Mouse (Mus musculus) Muller cell, postnatal 12 days (primary cell): ENCODE data around the gene Cend1.

ENCODE experiments used
- DNase-seq: peaks from one replicate; pipeline ENCODE4 v3.0.0-alpha.2; 2015; ENCODE audit errors: inconsistent ontology term

Gene Cend1

DNA sequence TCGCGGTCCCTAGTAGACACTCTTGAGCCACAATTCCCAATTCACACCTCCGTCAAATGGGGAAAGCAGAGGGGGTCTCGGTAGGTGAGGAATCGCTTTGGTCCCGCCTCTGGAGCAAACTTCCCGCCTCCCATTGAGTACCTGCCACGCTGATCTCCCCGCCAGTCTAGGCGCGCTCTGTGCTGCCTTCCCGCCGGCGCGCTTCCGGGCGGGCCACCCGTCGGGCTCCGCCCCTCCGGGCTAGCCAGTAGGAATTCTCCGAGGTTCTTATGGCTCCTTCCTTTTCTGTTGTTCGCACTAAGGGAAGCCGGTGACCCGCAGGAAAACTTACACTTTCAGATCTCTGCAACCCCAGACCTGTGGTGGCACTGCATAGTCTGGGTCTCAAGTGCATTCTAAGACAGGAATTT is 14.5 kb upstream of the Cend1 start, which contains the start of gene Pidd1:
Gene Pidd1, minus strand, starts transcription at position 198 of the 410 bp plus-strand sequence.
- peak; percentile 84 for DNase-seq

DNA sequence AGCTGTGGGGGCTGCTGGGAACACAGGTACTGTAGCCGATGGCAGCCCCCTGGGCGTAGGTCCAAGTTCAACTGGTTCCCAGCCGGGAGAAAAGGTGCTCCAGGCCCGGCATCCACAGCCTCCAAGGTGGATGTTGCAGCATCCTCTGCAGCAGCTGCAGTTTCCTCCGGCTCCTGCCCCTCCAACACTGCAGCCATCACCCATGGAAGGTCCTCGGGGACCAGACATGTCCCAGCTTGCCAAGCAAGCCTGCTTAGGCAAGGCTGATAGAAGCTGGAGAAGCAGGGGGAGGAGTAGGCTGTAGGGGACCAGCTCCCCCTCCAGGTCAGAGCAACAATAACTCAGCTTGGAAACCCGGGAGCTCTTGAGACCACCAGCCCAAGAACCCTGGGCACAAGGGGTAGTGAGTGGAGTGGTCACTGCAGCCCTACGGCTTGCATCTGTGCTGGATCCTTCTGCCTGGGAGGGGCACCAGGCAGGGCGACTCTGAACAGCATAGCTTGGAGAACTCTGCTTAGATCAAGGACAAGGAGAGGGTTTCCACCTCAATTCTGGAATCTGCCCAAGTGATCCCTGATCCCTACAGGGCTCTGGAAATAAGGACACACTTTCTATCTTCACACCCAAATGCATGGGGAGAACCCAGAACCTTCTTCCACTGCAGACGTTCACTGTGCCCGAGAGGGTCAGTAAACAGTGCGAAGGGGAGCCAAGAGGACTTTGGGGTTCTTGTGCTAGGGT is 14.0 kb upstream of the Cend1 start:
- peak; percentile 69 for DNase-seq

DNA sequence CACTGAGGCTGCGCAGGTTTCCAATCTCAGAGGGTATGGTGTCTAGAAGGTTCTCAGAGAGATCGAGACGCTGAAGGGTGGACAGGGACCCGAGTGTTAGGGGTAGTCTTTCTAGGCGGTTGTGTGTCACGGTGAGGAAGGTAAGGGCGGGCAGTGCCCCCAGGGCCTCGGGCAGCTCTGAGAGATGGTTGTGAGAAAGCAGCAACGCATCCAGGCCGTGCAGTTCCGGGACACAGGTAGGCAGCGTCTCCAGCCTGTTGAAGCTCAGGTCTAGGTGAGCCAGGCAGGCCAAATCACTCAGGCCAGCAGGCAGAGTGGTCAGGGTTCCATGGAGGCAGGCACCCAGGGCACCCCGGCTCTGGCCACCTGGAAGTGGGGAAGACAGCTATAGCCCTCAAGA is 12.9 kb upstream of the Cend1 start:
- no peak for DNase-seq

DNA sequence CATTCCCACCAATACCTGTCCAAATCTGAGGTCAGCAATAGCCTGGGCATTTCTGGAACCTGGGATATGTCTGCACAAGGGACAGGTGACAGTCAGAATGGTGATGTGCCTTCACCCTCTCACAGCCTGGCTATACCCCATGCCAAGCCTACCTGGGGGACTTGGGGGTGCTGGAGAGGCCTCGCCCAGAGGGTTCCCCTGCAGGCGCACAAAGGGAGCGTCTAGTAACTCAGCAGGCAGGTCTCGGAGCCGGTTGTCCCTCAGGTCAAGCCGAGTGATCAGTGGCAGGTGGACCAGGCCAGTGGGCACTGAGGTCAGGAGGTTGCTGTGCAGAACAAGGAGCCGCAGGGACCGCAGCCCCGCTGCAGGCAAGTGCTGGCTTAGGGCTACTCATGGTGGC is 12.2 kb upstream of the Cend1 start:
- DNase-seq, result no peak

DNA sequence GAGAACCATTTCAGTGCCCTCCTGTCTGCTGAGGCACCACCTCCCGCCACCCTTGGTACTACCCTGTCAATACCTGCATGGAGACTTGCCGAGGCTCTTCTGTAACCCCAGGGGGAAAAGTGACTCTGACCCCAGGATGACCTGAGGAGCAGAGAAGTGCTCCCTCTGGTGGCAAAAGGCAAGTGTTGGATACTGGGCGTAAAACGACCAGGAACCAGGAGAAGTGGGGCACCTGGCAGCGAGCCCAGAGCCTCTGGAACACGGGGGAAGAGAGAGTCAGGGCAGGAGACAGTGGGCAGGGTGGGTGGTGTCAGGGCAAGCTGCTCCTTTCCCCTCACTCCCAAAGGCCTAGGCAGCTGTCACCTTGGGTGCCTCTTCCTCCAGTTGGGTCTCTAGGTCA is 11.3 kb upstream of the Cend1 start:
- DNase-seq, result peak; percentile 75

DNA sequence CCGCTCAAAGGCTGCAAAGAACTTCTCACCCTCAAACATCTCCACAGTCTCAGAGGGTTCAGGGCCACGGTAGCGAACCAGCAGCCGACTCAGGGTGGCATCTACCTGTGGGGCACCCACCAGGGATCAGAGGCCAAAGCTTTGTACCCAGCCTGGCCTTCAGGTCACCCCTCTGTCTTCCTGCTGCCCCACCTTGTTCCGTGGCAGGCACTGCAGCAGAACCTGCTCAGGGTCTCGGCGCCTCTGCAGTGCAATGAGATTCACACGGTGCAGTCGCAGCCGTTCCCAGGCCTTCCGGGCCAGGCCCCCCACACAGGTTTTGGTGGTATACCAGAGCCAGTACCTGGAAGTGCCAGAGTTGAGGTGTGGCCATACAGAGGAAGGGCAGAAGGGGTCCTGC is 10.5 kb upstream of the Cend1 start:
- DNase-seq, result no peak

DNA sequence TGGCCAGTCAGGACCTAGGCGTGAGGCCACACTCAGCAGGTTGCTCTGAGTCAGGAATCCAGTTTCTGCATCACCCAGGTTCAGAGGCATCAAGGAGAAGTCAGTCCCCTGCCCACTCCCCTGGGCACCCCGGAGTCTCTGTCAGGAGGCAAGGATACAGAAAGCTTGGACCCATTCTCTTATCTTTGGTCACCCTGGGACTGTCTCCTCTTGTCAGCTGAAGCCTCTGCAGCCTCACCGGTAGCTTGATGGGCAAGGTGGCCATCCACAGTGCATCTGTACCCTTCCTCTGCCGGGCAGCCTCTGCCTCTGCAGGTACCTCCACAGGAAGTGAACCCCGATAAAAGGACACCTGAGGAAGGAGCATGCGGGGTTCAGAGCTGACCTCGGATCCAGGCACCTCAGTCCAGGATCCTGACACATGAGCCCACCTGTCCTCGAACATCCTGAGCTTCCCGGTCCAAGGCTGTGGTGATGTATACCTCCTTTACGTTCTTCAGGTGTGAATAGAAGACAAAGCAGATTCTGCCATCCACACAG is 9.9 kb upstream of the Cend1 start:
- DNase-seq, result no peak

DNA sequence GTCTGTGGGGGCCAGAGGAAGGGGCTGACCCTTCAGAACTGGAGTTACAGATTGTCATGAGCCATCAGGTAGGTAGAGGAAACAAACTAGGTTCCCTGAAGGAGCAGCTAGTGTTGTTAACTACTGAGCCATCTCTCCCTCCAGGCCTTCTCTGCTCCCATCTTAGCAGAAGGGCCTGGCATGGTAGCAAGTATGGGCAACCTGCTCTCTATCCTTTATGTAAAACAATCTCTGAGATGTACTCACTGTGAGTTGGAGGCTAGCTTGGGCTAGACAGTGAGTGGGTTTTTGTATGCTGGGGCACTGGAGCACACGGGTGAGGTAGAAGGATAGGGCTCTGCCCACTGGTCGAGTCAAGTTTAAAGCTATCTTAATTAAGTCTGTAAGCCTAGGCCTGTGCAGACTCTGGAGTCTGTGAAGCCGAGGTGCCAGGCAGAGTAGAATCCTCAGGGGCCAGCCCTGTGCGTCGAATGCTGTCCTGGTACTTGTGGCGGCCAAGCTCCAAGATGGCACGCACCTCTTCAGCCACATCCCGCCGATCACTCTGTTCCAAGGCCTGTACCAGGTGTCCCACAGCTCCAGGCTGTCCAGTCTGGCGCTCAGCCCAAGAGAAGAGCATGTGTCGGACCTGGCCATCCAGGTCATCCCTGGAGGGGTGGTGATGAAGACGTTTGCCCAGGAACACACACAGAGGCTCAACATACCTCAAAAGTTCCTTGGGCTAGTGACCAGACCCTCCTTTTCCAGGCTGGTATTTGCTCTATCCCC is 9.1 kb upstream of the Cend1 start:
- no peak for DNase-seq

DNA sequence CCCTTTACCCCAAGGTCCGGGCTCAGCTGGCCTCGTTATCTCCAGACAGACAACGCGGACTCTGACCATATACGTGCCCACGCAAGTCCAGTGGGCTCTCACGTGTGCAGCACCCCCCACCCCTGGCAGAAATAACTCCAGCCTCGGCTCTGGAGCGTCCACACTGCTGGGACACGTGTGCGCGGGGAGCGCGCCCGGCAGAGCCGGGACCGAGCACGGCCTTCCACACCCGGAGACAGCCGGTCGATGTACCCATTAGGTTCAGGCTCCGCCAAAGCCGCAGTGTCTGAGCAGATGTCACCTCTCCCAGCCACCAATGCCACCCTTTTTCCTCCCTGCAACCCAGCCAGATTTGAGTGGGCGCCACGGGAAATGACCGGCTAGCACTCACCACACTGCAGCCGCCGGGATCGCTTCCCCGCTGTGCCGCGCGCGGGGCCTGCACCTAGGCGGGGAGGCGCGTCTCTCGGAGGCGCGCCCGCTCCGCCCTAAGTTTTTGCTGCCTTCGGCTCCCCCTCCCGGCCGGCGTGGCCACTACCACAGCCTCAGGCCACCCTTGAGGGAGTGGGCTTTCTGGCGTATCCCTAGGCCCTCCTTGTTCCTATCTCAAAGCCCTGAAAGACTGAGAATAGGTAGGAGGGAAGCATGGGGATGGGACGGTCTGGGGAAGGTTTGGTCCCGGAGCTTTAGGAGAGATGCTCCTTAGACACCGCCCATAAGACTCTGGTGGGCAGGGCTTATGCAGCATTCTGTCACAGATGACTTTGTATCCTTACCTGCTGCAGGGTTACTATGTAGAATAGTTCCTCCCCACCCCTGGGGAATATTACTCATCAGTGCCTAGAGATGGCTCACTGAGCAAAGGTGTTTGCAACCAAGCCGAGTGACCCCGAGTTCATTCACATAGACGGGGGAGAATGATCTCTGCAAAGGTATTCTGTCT is 8.2 kb upstream of the Cend1 start, which contains the start of gene Slc25a22:
Gene Slc25a22, minus strand, starts transcription at position 715 of the 943 bp plus-strand sequence.
- peak; percentile 89 for DNase-seq

DNA sequence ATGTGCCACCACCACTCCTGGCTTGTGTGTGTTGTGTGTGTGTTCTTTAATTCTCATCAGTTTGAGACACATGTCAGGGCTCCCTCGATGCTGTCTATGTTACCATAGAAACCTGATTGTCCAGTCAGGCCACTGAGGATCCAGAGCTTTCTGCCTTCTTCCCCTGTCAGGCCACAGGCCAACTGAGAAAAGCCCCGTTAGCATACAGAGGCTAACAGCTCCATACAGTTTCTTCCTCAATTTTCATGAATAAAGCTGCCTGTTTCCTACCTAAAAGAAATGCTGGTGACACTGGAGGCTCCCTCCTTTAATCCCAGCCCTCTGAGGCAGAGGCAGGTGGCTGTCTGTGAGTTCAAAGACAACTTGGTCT is 7.2 kb upstream of the Cend1 start:
- no peak for DNase-seq

DNA sequence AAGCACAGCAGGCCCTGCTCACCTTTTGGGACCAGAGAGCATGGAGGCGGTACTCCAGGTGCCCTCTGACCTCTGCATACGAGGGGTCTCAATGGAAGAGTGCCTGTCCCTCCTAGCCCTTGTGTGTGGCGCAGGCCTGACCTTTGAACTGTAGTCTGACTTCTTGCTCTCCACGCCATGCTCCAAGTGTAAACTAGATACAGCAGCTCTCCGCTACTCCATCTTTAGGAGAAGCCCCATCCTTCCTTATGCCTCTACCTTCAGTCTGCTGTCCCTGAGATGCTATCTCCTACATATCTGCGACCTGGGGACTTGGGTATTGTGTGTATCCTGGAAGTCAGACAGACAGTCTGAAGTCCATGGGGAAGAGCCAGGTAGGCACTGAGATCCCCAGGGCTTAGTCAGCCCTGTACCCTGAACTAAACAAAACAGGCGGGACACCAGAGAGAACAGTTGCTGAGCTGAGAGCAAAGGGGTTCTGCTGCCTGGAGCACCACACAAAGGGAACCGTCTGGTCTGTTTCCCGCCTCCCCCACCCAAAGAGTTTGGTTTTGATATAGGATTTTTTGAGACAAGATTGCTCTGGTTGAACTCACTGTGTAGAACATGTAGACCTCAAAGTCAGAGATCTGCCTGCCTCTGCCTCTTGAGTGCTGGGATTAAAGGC is 6.7 kb upstream of the Cend1 start:
- DNase-seq, result no peak

DNA sequence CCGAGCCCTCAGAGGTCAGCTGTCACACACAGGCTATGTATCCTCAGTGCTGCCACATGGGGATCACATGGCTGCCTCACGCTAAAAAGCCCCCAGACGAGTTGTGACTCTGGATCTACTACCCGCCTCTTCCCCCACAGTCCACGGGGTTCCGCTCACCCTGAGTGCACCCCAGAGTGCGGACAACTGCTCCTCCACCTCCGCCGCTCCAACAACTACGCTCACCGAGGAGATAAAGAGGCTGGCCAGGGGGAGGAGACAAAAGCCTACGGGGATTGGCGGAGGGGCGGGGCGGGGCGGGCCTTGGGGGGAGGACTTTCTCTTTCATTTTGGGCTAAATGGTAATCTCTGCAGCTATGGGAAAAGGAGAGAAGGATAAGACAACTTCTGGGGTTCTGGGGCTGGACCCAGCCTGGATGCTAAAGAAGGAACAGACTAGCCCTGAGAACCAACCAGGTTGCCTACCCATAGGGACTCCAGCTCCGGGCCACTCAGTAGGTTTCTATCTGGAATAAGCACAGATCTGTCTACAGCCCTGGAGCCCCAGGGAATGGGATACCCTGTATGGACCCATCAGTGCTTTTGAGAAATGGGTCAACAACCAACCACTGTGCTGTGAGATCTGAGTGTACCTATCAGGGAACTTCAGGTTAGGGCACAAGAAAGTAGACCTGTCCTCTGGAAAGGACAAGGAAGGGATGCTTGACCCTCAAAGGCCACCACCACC is 6.0 kb upstream of the Cend1 start:
- DNase-seq, result peak; percentile 75

DNA sequence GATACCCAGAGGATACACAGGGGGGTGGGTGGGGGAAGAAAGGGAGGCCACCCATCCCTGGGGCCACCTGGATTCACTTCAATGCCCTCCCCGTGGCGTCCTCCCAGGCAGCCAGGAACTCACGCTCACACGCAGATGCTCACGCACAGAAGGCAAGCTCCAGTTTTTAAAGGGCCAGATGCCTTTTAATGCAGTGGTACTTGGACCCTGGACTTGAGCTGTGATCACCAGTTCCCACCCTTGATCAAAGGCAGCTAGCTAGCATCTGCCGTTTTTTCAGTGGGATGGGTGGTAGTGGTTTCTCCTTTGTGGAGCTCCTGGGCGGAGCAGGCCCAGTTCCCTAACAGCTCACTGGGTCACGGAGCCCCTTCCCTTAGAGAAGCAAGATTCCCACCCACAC is 5.2 kb upstream of the Cend1 start:
- DNase-seq, result peak; percentile 43

DNA sequence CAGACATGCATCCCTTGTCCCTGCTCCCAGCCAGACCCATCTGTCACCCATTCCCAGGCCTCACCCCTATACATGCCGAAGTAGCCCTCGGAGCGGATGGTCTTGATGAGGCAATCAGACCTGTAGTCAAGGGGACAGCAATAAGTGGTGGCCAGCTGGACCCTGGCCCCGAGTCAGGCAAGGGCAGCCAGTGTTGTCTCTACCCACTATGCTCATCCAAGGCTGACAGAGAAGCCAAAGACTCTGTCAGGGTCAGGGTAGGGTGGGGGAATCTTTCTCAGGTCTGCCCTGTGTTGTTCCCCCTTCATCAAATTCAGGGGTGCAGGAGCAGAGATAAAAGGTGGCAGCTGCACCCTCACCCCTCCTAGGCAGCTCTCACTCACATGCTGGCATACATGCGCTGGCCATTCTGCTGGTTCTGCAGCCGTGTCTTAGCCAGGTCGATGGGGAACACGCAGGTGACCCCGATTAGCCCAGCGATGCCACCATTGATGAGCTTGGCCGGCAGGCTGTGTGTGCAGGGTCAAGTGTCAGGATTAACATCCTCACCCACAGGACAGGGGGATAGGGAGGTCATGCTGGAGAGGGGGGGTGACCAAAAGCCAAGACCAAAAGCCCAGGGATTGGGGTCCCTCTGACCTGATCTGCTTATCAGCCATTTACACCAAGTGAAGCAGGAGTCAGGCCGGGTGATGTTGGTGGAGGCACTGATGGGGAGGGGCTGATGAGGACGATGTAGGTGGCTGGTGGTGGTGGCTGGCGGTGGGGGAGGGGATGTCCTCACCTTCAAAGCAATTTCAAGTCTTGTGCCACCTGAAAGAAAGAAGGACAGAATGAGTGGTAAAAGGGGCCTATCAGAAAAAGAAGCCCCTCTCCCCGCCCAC is 4.5 kb upstream of the Cend1 start:
- no peak for DNase-seq

DNA sequence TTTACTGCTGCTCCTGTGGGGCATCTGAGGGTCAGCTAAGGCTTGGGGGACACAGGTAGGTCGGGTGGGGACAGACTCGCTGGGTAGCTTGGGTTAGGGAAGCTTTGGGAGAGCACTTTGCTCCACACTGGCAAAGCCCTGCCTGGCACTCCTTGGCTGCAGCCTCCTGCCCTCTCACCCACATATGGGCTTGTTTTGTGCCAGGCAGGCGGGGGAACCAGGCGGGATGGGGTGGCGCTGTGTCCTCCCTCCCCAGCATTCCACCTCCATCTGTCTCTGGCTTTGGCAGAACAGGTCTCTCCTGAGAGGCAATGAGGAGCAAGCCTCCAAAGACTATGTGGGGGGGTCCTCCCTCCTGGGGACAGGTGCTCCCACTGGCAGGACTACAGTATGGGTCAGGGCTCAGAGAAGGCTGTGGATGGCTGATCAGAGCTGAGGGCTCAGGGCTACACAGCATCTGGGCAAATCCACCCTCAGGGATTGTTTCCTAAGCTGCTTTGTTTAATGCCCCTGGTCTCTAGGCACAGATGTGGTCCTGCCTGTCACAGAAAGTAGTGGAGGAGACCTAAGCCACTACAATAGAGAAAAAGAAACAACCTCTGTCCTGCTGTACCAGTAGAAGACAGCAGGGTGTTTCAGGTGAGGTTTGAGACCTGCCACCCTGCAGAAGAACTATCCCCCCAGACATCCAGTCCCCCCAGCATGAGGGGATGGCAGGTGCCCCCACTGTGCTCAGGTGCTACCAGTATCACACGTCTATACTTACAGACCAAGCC is 3.6 kb upstream of the Cend1 start:
- DNase-seq, result no peak

DNA sequence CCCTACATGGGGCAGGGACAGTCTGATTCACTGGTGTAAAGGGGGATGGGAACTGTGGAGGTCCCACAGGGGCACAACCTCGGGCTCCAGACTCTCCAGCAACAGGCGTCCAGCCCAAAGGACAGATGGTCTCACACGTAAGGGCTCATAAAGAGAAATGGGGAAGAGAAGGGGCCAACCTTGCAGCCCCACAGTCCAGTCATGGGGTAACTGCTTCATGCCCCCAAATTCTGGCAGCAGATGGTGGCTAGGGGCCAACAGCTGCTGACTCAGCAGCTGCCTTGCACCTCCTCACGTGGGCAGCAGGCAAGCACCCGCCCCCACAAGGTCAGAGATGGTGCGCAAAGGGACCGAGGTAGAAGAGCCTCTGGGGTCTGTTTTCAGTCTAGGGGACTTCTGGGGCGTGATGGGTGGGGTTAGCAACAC is 2.9 kb upstream of the Cend1 start:
- DNase-seq, result no peak

DNA sequence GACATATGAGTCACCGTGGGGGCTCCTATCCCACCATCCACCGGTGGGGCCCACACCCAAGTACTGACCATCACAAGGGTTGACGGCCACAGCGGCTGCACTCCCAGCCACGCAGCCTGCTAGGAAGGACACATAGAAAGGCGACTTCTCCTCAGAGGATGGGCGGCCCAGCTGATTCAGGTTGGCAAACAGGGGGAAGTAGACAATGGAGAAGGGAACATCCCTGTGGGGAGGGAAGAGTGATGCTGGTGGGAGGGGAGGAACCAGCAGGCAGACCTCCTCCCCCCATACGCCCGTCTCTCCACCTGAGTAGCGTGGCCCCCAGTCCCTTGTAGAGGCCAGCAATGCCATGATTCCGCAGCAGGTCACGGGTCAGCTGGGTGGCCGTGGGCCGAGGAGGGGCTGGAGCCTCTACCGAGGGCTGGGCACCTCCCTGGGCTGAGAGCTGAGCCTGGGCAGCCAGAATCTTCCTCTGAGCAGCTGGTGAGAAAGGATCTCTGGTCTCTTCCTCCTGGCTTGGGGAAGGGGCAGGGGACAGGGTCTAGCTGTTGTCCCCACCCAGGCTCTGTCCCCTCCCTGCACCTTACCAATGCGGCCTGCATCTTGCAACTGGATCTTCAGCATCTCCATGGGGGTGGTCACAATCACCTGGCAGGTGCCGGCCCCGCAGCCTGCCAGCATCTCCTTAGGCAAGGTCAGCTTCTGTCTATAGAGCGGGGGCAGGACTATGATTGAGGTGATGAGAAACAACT is 2.3 kb upstream of the Cend1 start:
- DNase-seq, result no peak
